Mouse (Mus musculus): ENCODE measurements around the gene E330017A01Rik.
"Not testable (repeated sequence)": the region's sequence is repeated elsewhere in the genome, so short reads cannot be mapped to it uniquely, and the experiment has no call there.

E330017A01Rik gene

GRCm38 (mm10) chr16:58638689-58639175 lies at the start of gene E330017A01Rik:
TSS of gene E330017A01Rik (minus strand) at chr16:58638739.
- DNase-seq (ENCODE audit: low spot score), result no peak

GRCm38 (mm10) chr16:58685548-58686537 lies 47.3 kb upstream of the E330017A01Rik start:
- DNase-seq (ENCODE audit: low spot score), result no peak

- DNase-seq (ENCODE audit: low spot score), result no peak
Measured at GRCm38 (mm10) chr16:58684537-58684936, 46.0 kb upstream of the E330017A01Rik start.

GRCm38 (mm10) chr16:58683911-58684310 lies 45.4 kb upstream of the E330017A01Rik start:
- DNase-seq (ENCODE audit: low spot score), result no peak

- no peak for DNase-seq (ENCODE audit: low spot score)
Measured at GRCm38 (mm10) chr16:58682870-58683269, 44.3 kb upstream of the E330017A01Rik start.

- DNase-seq (ENCODE audit: low spot score), result no peak
Measured at GRCm38 (mm10) chr16:58682046-58682445, 43.5 kb upstream of the E330017A01Rik start.

- no peak for DNase-seq (ENCODE audit: low spot score)
Measured at GRCm38 (mm10) chr16:58678660-58679059, 40.1 kb upstream of the E330017A01Rik start.

- DNase-seq (ENCODE audit: low spot score), result no peak
Measured at GRCm38 (mm10) chr16:58677491-58677890, 39.0 kb upstream of the E330017A01Rik start.

- DNase-seq (ENCODE audit: low spot score), result no peak
Measured at GRCm38 (mm10) chr16:58676633-58677032, 38.1 kb upstream of the E330017A01Rik start.

- no peak for DNase-seq (ENCODE audit: low spot score)
Measured at GRCm38 (mm10) chr16:58676156-58676555, 37.6 kb upstream of the E330017A01Rik start.

GRCm38 (mm10) chr16:58675256-58675655 lies 36.7 kb upstream of the E330017A01Rik start:
- DNase-seq (ENCODE audit: low spot score), result no peak

GRCm38 (mm10) chr16:58673811-58674410 lies 35.4 kb upstream of the E330017A01Rik start:
- DNase-seq (ENCODE audit: low spot score), result no peak

- DNase-seq (ENCODE audit: low spot score), result no peak
Measured at GRCm38 (mm10) chr16:58672396-58672795, 33.9 kb upstream of the E330017A01Rik start.

- no peak for DNase-seq (ENCODE audit: low spot score)
Measured at GRCm38 (mm10) chr16:58671212-58671985, 32.9 kb upstream of the E330017A01Rik start.

GRCm38 (mm10) chr16:58670643-58671042 lies 32.1 kb upstream of the E330017A01Rik start:
- DNase-seq (ENCODE audit: low spot score), result no peak

- DNase-seq (ENCODE audit: low spot score), result peak; percentile 82
Measured at GRCm38 (mm10) chr16:58669917-58670630, 31.5 kb upstream of the E330017A01Rik start, which contains the start of gene Cpox. TSS of gene Cpox (plus strand) at chr16:58670292.

- peak; percentile 48 for DNase-seq (ENCODE audit: low spot score)
Measured at GRCm38 (mm10) chr16:58669264-58669663, 30.7 kb upstream of the E330017A01Rik start.

- no peak for DNase-seq (ENCODE audit: low spot score)
Measured at GRCm38 (mm10) chr16:58668586-58668985, 30.0 kb upstream of the E330017A01Rik start.

- DNase-seq (ENCODE audit: low spot score), result not testable (repeated sequence)
Measured at GRCm38 (mm10) chr16:58666681-58667080, 28.1 kb upstream of the E330017A01Rik start.

- not testable (repeated sequence) for DNase-seq (ENCODE audit: low spot score)
Measured at GRCm38 (mm10) chr16:58665137-58665536, 26.6 kb upstream of the E330017A01Rik start.

GRCm38 (mm10) chr16:58663816-58664215 lies 25.3 kb upstream of the E330017A01Rik start:
- no peak for DNase-seq (ENCODE audit: low spot score)
